Mouse (Mus musculus): ENCODE measurements around the gene Cpa1.

Cpa1 gene

GRCm38 (mm10) chr6:30620994-30621393 lies 18.0 kb upstream of the Cpa1 start:
- DNase-seq (ENCODE audit: low spot score in 2 of 2) = no peak

GRCm38 (mm10) chr6:30621986-30622389 lies 17.0 kb upstream of the Cpa1 start:
- no peak for DNase-seq (ENCODE audit: low spot score in 2 of 2)

- no peak for DNase-seq (ENCODE audit: low spot score in 2 of 2)
Observed at GRCm38 (mm10) chr6:30624763-30625162, 14.3 kb upstream of the Cpa1 start.

- no peak for DNase-seq (ENCODE audit: low spot score in 2 of 2)
Observed at GRCm38 (mm10) chr6:30628152-30628551, 10.9 kb upstream of the Cpa1 start.

- DNase-seq (ENCODE audit: low spot score in 2 of 2) = no peak
Observed at GRCm38 (mm10) chr6:30629989-30630388, 9.0 kb upstream of the Cpa1 start.

- no peak for DNase-seq (ENCODE audit: low spot score in 2 of 2)
Observed at GRCm38 (mm10) chr6:30635361-30635862, 3.6 kb upstream of the Cpa1 start.

GRCm38 (mm10) chr6:30636186-30636842 lies 2.7 kb upstream of the Cpa1 start:
- no peak for DNase-seq (ENCODE audit: low spot score in 2 of 2)

- no peak for DNase-seq (ENCODE audit: low spot score in 2 of 2)
Observed at GRCm38 (mm10) chr6:30643694-30644460, 4.9 kb downstream of the Cpa1 start.

GRCm38 (mm10) chr6:30644462-30644861 lies 5.4 kb downstream of the Cpa1 start:
- DNase-seq (ENCODE audit: low spot score in 2 of 2) = no peak

GRCm38 (mm10) chr6:30645379-30645778 lies 6.4 kb downstream of the Cpa1 start:
- DNase-seq (ENCODE audit: low spot score in 2 of 2) = no peak

- DNase-seq (ENCODE audit: low spot score in 2 of 2) = no peak
Observed at GRCm38 (mm10) chr6:30649651-30650296, 10.8 kb downstream of the Cpa1 start.

GRCm38 (mm10) chr6:30652425-30653188 lies 13.6 kb downstream of the Cpa1 start:
- no peak for DNase-seq (ENCODE audit: low spot score in 2 of 2)

- DNase-seq (ENCODE audit: low spot score in 2 of 2) = no peak
Observed at GRCm38 (mm10) chr6:30653518-30653917, 14.5 kb downstream of the Cpa1 start.

- no peak for DNase-seq (ENCODE audit: low spot score in 2 of 2)
Observed at GRCm38 (mm10) chr6:30654402-30654859, 15.4 kb downstream of the Cpa1 start.

GRCm38 (mm10) chr6:30654932-30655331 lies 15.9 kb downstream of the Cpa1 start:
- no peak for DNase-seq (ENCODE audit: low spot score in 2 of 2)

- DNase-seq (ENCODE audit: low spot score in 2 of 2) = no peak
Observed at GRCm38 (mm10) chr6:30657279-30657678, 18.3 kb downstream of the Cpa1 start.

GRCm38 (mm10) chr6:30658619-30659018 lies 19.6 kb downstream of the Cpa1 start:
- DNase-seq (ENCODE audit: low spot score in 2 of 2) = no peak

GRCm38 (mm10) chr6:30664776-30665175 lies 25.8 kb downstream of the Cpa1 start:
- DNase-seq (ENCODE audit: low spot score in 2 of 2) = no peak

- no peak for DNase-seq (ENCODE audit: low spot score in 2 of 2)
Observed at GRCm38 (mm10) chr6:30665296-30665695, 26.3 kb downstream of the Cpa1 start.

- DNase-seq (ENCODE audit: low spot score in 2 of 2) = no peak
Observed at GRCm38 (mm10) chr6:30666043-30666442, 27.0 kb downstream of the Cpa1 start.

GRCm38 (mm10) chr6:30667585-30667984 lies 28.6 kb downstream of the Cpa1 start:
- no peak for DNase-seq (ENCODE audit: low spot score in 2 of 2)

GRCm38 (mm10) chr6:30671696-30672095 lies 32.7 kb downstream of the Cpa1 start:
- no peak for DNase-seq (ENCODE audit: low spot score in 2 of 2)
